Mouse (Mus musculus): Measurements from ENCODE around the gene Grb2.

- no peak for TF ChIP-seq CTCF (IDR thresholded peaks at IDR 0.05; ENCODE audit: low read depth)
- no peak for TF ChIP-seq EP300 (IDR thresholded peaks at IDR 0.05; ENCODE audit: low read depth)
These were observed 37.7 kb upstream of the Grb2 start for GRCm38 (mm10) chr11:115746109-115746508.

All from liver, embryonic 14.5 days (tissue).